Mouse (Mus musculus) midbrain, embryonic 11.5 days (tissue): Measurements from ENCODE around the gene Fam102a. TPM values are rescaled to one million over a fixed set of nuclear protein-coding genes. Genes with fewer than 3 reads are reported as not detected.

ENCODE experiments used
- ATAC-seq: fragments of 200-750 bp; cut with Nextera tagmentation; 2 replicates; pipeline ENCODE4 v1.8.0; 2017; ENCODE audit warnings: moderate TSS enrichment, moderate library complexity; ENCODE audit not compliant: low FRiP score
- DNase-seq: peaks from one replicate; pipeline ENCODE4 v3.0.0; 2015; ENCODE audit warnings: low spot score; ENCODE audit errors: missing footprints
- H3K27ac ChIP-seq: fragments of 300-500 bp; sonication (generic); 2 replicates; pipeline ENCODE4 v1.5.1; 2014; ENCODE audit warnings: low read depth, low read length
- H3K27me3 ChIP-seq: fragments of 300-500 bp; sonication (generic); 2 replicates; pipeline ENCODE4 v1.6.1; 2014; ENCODE audit warnings: mild to moderate bottlenecking, low read length, moderate library complexity, mixed read lengths; ENCODE audit not compliant: control insufficient read depth, insufficient read depth
- H3K36me3 ChIP-seq: fragments of 300-500 bp; sonication (generic); 2 replicates; pipeline ENCODE4 v1.6.1; 2014; ENCODE audit warnings: mild to moderate bottlenecking, low read length, moderate library complexity, mixed read lengths; ENCODE audit not compliant: control insufficient read depth, insufficient read depth
- H3K4me1 ChIP-seq: fragments of 300-500 bp; sonication (generic); 2 replicates; pipeline ENCODE4 v1.6.1; 2014; ENCODE audit warnings: low read length; ENCODE audit not compliant: control insufficient read depth, insufficient read depth
- H3K4me2 ChIP-seq: fragments of 300-500 bp; sonication (generic); 2 replicates; pipeline ENCODE4 v1.6.1; 2014; ENCODE audit warnings: mild to moderate bottlenecking, moderate library complexity
- H3K4me3 ChIP-seq: fragments of 300-500 bp; sonication (generic); 2 replicates; pipeline ENCODE4 v1.5.1; 2014; ENCODE audit warnings: low read depth, low read length
- H3K9ac ChIP-seq: fragments of 300-500 bp; sonication (generic); 2 replicates; pipeline ENCODE4 v1.6.1; 2014; ENCODE audit warnings: low read length
- H3K9me3 ChIP-seq: fragments of 300-500 bp; sonication (generic); 2 replicates; pipeline ENCODE4 v1.6.1; 2016; ENCODE audit warnings: low read length; ENCODE audit not compliant: control insufficient read depth
- WGBS: fragments of 180-500 bp; shearing (Covaris S2); extraction: QIAGEN DNeasy Blood & Tissue Kit; methylation state at CpG from one replicate; pipeline ENCODE4 v1.1.7; 2014; 5-methylcytosine and 5-hydroxymethylcytosine counted together
- polyA plus RNA-seq: library from polyadenylated mRNA; unstranded; fragments of >200 nt; fragmentation: Nextera tagmentation; extraction: Ambion mirVana; gene quantifications from 2 replicates; pipeline ENCODE4 v1.2.1, GENCODE M21; 2014

Fam102a gene
- polyA plus RNA-seq, 1 experiment from 2014 or later: 6.8 TPM

GRCm38 (mm10) chr2:32547964-32548739 lies 13.0 kb downstream of the Fam102a start:
- 90% methylated on average over 7 of the region's 7 CpGs for WGBS
- Histone ChIP-seq H3K9me3 (no peaks in the 10 kb centered on the region), H3K4me2 (no peak overlapping the region), H3K27me3 (no peaks in the 10 kb centered on the region), H3K4me1 (no peaks in the 10 kb centered on the region), H3K4me3 (no peak overlapping the region), H3K27ac (no peak overlapping the region), H3K9ac (no peak overlapping the region), H3K36me3 (no peaks in the 10 kb centered on the region; the same call in 1 of the 2 replicates)
- DNase-seq (peak; percentile 12), ATAC-seq (no peak)

GRCm38 (mm10) chr2:32549171-32549570 lies 14.0 kb downstream of the Fam102a start:
- Histone ChIP-seq H3K4me1 (no peaks in the 10 kb centered on the region), H3K4me3 (no peak overlapping the region), H3K9me3 (no peaks in the 10 kb centered on the region), H3K36me3 (no peaks in the 10 kb centered on the region; the same call in 1 of the 2 replicates), H3K4me2 (no peak overlapping the region), H3K9ac (no peak overlapping the region), H3K27ac (no peak overlapping the region), H3K27me3 (no peaks in the 10 kb centered on the region)
- DNase-seq: peak; percentile 12
- WGBS: 93% methylated on average over 9 of the region's 9 CpGs
- no peak for ATAC-seq

- WGBS: 78% methylated on average over 6 of the region's 6 CpGs
- Histone ChIP-seq H3K9ac (no peak overlapping the region), H3K36me3 (no peaks in the 10 kb centered on the region; the same call in 1 of the 2 replicates), H3K4me3 (no peak overlapping the region), H3K4me1 (no peaks in the 10 kb centered on the region), H3K27me3 (no peaks in the 10 kb centered on the region), H3K27ac (no peak overlapping the region), H3K4me2 (no peak overlapping the region), H3K9me3 (no peaks in the 10 kb centered on the region)
- ATAC-seq: no peak
- no peak for DNase-seq
Observed at GRCm38 (mm10) chr2:32549764-32550163, 14.6 kb downstream of the Fam102a start.

GRCm38 (mm10) chr2:32551236-32551635 lies 16.1 kb downstream of the Fam102a start:
- Histone ChIP-seq H3K4me3 (no peak overlapping the region), H3K27ac (no peak overlapping the region), H3K9ac (no peak overlapping the region), H3K27me3 (no peaks in the 10 kb centered on the region), H3K9me3 (no peaks in the 10 kb centered on the region), H3K4me1 (peaks cover 6% of the 10 kb centered on the region; the same call in 1 of the 2 replicates), H3K36me3 (no peaks in the 10 kb centered on the region), H3K4me2 (no peak overlapping the region)
- no peak for ATAC-seq
- 90% methylated on average over 5 of the region's 5 CpGs for WGBS
- DNase-seq: no peak

- Histone ChIP-seq H3K9ac (no peak overlapping the region), H3K27me3 (no peaks in the 10 kb centered on the region), H3K27ac (no peak overlapping the region), H3K4me1 (peaks cover 10% of the 10 kb centered on the region), H3K4me2 (no peak overlapping the region), H3K4me3 (no peak overlapping the region), H3K36me3 (no peaks in the 10 kb centered on the region), H3K9me3 (no peaks in the 10 kb centered on the region)
- DNase-seq (peak; percentile 68), ATAC-seq (no peak)
- 79% methylated on average over 7 of the region's 7 CpGs for WGBS
Observed at GRCm38 (mm10) chr2:32553592-32554148, 18.5 kb downstream of the Fam102a start.

GRCm38 (mm10) chr2:32555484-32555883 lies 20.4 kb downstream of the Fam102a start:
- Histone ChIP-seq H3K27me3 (no peaks in the 10 kb centered on the region), H3K4me2 (no peak overlapping the region), H3K4me1 (peaks cover 28% of the 10 kb centered on the region), H3K27ac (no peak overlapping the region), H3K9ac (peak overlapping the region; percentile 20), H3K9me3 (no peaks in the 10 kb centered on the region), H3K4me3 (no peak overlapping the region), H3K36me3 (no peaks in the 10 kb centered on the region)
- DNase-seq (no peak), ATAC-seq (no peak)
- WGBS: 45% methylated on average over 4 of the region's 4 CpGs

- ATAC-seq (no peak), DNase-seq (no peak)
- Histone ChIP-seq H3K4me2 (no peak overlapping the region), H3K9ac (no peak overlapping the region), H3K9me3 (no peaks in the 10 kb centered on the region), H3K4me3 (no peak overlapping the region), H3K27me3 (no peaks in the 10 kb centered on the region), H3K4me1 (peaks cover 30% of the 10 kb centered on the region), H3K27ac (no peak overlapping the region), H3K36me3 (no peaks in the 10 kb centered on the region)
- 88% methylated on average over 7 of the region's 7 CpGs for WGBS
Observed at GRCm38 (mm10) chr2:32556019-32556418, 20.9 kb downstream of the Fam102a start.

- ATAC-seq (peak; percentile 95), DNase-seq (peak; percentile 94)
- Histone ChIP-seq H3K27ac (peak overlapping the region; percentile 92), H3K9ac (peak overlapping the region; percentile 54), H3K9me3 (no peaks in the 10 kb centered on the region), H3K27me3 (no peaks in the 10 kb centered on the region), H3K4me3 (no peak overlapping the region), H3K4me1 (peaks cover 30% of the 10 kb centered on the region), H3K36me3 (peaks cover 9% of the 10 kb centered on the region; the same call in 1 of the 2 replicates), H3K4me2 (peak overlapping the region; percentile 24)
- WGBS: 13% methylated on average over 5 of the region's 5 CpGs
Observed at GRCm38 (mm10) chr2:32559570-32559969, 24.4 kb downstream of the Fam102a start.

GRCm38 (mm10) chr2:32566536-32567063 lies 31.5 kb downstream of the Fam102a start:
- Histone ChIP-seq H3K9ac (no peak overlapping the region), H3K27ac (no peak overlapping the region), H3K4me3 (no peak overlapping the region), H3K9me3 (no peaks in the 10 kb centered on the region), H3K4me2 (no peak overlapping the region), H3K27me3 (no peaks in the 10 kb centered on the region), H3K36me3 (peaks cover 23% of the 10 kb centered on the region), H3K4me1 (peaks cover 4% of the 10 kb centered on the region)
- ATAC-seq (no peak), DNase-seq (peak; percentile 96)
- WGBS: 48% methylated on average over 4 of the region's 4 CpGs
